Mouse (Mus musculus) bone marrow macrophage, adult 2 months (primary cell): Measurements from ENCODE around the gene Pdcl2.

Experiments used
- CTCF ChIP-seq: IDR thresholded peaks from 2 replicates; pipeline ENCODE4 v1.5.1; 2012; ENCODE audit warnings: low read depth, mild to moderate bottlenecking, low read length, moderate library complexity
- POLR2A ChIP-seq: IDR thresholded peaks from 2 replicates; pipeline ENCODE4 v1.6.1; 2012; ENCODE audit warnings: mild to moderate bottlenecking, low read depth, low read length, borderline replicate concordance

DNA sequence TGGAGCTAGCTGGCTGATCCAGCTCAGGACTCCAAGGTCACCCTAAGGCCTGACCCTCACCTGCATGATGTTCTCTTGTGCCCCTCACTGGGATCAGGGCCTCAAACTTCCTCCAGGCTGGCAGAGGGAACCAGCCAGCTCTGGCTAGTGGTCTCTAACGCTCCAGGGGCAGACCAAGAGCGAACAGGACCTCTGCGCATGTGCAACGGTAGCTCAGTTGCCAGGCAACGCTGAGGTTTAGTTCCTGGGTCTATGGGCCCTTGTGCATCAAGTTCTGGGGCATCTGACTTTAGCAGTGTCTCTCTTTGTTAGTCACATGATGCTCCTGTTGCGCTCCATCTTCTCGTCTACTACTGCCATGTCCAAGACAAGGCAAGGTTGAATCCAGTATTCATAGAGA lies at the start of gene Pdcl2:
- TF ChIP-seq POLR2A (no peak), CTCF (no peak)
